Mouse (Mus musculus) adipocyte (in vitro differentiated cells): ENCODE results near the gene Cept1.

Experiments
- DNase-seq: peaks from one replicate; pipeline ENCODE4 v3.0.0-alpha.2; 2016; ENCODE audit warnings: low spot score

Cept1 gene

DNA sequence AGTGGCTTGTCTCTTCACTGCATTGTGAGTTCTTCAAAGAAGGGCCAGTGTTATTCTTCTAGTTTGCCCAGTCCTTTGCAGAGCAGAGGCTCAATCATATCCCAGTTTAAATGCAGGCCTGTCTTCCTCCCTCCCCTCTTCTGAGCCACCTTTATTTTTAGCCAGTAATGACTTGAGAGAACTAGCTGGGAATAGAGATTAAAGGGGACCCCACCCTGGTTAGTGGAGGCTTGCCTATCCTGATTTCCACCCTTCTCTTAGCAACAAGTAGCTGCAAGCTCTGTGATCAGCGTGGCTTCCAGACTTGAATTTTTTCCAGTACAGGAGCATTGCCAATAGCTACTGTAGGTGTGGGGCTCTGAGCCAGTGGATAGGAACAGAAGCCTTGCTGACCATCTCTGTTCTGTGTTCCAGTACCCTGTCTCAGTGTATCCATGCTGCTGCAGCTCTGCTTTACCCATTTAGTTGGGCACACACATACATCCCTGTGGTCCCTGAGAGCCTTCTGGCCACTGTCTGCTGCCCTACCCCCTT lies 53.1 kb downstream of the Cept1 start:
- peak; percentile 75 for DNase-seq

DNA sequence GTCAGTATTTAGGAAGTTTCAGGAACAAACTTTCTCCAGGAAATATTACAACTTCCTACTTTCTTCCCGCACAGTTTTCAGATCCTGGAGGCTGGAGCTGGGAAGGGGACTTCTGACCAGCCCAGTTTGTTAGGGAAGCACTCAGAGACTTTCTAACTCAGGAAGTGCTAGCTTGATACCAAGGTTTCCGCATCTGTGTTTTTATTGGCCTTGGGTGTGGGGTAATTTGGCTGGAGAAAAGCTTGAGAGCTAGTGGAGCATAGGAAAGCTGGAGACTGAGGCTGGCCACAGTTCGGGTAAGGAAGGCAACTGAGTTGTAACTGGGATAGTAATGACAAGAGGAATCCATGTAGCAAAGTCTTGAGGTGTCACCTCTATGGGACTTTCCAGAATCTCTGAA lies 53.7 kb downstream of the Cept1 start:
- peak; percentile 47 for DNase-seq

DNA sequence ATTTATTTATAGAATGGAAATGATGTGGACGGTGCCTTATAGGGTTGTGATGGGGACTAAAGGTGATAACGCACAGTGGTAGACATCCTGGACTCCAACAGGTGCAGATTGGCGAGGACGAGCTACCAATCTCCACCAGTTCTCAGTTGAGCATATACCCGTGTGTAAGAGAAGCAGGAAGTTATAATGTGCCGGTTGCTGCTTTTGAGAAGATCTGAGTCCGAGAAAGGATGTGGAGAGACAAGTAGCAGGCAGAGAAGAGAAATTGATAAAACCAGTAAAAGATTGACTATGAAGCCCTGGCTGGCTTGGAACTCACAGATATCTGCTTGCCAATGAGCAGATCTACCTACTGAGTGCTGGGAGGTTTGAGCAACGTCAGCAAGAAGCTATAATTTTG lies 54.4 kb downstream of the Cept1 start:
- no peak for DNase-seq

DNA sequence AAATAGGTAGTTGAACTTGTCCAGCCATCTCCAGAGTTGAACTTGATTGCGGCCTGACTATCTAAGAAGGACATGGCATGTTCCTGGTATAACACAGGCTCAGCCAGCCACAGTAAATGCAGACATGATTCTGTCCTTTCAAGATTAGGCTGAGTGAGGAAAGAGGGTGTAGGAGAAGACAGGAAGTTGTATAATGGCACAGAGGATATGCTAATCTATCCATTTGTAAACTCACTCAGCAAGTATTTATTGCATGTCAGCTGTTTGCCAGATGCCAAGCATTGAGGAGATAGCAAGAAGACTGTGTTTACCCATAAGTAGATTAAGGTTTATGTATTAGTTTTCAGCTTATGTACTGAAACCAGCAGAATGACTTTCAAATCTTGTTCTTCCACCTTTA lies 54.9 kb downstream of the Cept1 start:
- no peak for DNase-seq

DNA sequence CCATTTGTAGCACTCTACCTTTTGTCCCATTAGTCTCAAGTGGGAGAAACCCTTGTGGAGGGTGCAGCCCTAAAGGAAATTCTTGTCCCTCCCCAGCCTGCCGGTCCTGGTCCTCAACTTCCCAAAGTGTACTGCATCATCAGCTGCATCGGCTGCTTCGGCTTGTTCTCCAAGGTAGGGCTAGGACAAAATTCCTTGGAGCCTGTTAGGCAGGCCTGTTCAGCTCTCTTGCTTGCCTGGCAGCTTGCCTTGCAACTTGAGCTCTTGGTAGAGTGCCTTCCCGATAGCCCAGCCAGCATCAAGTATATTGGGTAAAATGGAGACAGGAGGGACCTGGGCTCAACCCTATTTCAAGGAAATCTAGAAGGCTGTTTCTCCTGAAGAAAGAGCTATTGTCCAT lies 57.4 kb downstream of the Cept1 start:
- peak; percentile 62 for DNase-seq

DNA sequence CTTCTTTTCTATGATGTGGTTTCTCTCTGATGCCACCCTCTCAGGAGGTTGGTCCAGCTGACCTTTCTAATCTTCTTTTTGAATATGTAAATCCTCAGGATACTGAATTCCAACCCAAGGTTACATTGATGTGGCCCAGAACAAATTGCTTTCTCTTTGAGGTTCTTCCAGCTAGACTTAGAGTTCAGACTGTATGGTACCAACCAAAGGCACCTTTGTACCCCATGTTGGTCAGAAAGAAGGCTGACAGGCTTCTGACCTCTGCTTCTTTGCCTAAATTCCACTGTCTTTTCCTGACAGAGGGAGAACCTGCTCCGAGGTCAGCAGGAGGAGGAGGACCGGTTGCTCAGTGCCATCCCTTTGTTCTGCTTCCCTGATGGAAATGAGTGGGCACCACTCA lies 60.1 kb downstream of the Cept1 start:
- no peak for DNase-seq

DNA sequence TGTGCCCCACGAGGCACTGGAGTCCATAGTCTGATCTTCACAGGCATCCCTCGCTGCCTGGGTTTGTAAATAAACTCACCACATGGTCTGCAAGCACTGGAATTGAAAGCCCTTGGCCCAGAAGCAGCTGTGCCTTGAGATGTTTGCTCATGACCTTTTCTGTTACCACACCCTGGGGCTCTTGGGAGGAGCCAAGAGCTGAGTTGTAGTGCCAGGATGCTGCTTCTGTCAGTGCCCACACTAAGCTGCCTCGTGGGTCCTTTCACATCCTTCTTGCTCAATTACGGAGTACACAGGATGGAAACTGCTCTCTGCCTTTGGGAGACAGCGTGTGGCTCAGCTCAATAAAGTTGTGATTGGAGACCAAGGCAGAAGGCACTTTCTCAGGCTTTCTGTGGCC lies 61.8 kb downstream of the Cept1 start:
- peak; percentile 92 for DNase-seq

DNA sequence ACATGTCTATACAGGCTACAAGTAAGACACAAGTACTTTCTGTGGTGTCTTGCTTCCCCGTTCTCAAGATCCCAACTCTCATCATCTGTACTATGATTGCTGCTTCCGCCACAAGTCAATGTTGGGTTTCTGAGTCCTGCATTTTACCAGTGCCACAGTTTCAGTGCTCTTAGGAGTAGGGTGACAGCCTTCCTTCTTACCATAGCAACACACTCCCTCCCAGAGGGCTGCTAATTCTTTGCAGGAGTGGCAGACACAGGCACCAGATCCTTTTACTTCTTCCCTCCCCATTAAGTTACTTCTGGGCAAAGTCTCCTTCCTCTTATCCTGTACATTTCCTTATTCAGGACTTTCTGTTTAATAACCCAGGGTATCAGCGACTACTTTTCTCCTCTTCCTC lies 62.7 kb downstream of the Cept1 start:
- peak; percentile 34 for DNase-seq

DNA sequence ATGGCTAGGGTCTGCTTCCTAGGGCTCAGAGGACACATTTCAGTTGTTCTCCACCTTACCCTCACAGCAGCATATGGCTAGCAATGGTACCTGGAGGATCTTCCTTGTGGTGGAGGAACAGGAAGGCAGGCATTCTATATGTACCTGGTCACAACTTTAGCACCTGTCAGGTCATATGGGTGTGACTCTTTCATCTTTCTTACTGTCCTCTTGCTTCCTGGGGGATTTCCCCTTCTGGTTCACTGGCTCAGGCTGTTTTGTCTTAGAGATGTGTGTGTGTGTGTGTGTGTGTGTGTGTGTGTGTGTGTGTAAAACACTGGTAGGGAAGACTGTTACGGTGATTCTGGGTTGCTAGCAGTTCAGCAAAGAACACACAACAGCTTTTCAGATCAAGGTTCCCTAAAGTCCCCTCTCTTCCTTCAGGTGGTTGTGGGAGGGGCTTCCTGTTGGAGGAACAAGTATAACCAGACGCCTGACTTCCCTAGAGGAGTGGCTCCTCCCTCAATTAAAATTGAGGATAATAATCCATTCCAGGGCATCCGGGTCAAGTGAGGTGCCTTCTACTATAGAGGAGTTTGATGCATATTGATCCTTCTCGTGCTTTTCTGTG lies 63.7 kb downstream of the Cept1 start:
- no peak for DNase-seq

DNA sequence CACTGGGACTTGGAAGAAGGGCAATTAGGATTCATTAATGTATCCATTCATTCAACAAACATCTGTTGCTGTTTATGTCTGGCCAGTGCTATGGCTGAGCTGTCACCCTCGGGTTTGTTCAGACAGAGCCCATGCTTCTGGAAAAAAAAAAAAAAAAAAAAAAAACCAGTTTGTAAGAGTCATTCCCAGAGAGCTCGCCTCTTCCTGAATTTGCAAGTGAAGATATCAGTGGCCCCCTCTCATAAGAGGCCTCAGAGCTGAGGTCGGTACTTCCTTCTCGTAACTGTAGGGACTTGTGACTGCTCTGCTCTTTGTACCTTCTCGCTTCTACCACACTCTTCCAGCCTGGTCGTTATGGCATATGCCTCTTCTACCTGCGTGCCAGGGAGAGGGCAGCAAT lies 64.3 kb downstream of the Cept1 start:
- no peak for DNase-seq

DNA sequence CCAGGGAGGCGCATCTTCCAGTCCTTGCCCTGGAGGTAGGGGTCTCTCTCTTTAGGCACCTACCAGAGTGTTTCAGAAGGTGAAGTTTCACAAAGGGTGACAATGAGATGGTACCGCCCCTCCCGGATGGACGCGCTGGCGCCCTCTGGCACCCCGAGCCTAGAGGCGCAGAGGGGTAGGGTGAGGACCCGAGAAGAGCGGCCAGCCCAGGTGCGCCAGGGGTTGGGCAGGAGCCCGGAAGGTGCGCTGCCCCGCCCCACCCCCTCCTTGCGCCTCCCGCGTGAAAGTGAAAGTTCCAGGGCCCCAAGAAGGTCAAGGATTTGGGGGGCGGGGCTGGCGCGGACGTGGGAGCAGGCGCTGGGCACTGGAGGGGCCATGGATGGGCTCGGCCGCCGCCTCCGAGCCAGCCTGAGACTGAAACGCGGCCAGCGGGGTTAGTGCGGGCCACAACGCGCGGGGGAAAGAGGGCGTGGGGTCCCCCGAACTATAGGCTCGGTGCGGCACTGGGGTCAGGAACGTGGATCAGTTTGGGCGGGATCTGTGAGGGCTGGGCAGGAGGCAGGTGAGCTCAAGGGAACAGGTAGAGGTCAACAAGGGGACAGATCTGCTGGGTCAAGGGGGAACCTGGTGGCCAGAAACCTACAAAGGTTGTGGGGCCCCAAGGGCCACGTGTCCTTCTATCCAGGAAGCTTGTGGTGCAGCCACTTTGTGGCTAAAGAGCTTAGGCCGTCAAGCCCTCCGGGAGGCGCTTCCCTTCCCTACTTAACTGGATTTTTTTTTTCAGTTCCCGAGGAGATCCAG lies 65.1 kb downstream of the Cept1 start, which contains the start of gene Dennd2d:
TSS of gene Dennd2d (plus strand) at position 125 of the 801 bp plus-strand sequence.
- no peak for DNase-seq

DNA sequence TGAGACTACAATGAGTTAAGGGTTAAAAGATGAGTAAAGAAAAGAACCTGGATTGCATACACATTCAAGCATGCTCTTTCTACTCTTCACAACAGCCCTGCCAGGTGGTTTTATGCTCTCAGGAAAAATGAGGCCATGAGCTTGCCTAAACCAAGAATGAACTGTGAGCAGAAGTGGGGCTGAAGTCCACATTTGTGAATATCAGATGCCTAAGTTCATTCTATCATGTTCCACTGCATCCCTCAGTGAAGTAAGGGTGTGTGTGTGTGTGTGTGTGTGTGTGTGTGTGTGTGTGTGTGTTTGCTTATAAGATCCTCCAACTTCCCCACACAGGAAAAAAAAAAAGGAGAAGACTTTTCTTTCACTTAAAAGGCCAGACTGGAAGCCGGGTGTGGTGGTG lies 70.7 kb downstream of the Cept1 start:
- DNase-seq, result no peak

DNA sequence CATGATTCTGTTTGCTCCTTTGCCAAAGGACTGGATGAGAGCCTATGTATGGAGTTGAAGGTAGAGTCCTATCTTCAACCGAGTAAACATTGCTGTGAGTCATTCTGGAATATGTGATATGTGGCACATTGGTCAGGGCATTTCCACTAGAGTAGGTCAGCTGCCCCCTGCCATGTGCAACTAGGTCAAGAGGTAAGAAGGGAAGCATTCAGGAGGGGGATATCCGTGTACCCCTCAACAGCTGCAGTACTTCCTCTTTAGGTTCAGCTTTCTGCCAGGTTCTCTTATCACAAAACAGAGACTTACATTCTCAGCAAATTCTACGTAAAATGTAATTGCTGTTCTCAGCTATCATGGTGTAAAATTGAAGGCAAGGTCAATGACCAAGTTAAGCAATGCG lies 73.4 kb downstream of the Cept1 start:
- no peak for DNase-seq

DNA sequence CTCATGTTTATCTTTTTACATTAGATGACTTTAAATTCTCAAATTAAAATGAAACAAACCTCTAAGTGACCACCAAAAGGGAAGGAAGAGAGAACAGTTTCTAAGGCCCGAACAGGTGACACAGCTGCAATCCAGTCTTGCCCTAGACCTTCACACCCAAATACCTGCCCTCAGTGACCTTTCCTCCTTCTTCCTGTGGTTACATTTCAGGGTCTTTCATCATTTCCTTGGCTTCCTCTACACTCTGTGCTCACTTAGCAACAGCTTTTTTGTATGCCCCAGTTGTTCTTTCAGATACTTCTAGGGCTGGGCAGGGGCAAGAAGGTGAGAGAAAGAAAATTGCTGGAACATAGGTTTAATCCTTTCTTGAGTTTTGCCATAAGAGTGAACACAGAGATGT lies 82.9 kb downstream of the Cept1 start:
- no peak for DNase-seq

DNA sequence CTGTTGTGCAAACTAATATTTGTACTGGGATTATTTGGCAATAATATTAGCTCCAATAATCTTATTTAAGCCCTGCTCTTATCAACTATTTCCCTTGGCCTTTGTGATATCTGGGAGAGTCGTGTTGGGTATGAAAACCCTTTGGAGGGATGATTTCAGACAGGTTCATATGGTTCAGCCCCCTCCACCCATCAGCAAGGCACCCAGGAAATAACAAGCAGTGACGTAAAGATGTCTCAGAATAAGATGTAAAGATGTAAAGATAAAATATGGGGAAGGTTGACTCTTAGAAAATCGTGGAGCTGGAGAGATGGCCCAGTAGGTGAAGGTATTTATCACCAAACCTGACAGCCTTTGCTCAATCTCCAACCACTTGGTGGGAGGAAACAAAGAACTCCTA lies 85.1 kb downstream of the Cept1 start:
- DNase-seq, result no peak

DNA sequence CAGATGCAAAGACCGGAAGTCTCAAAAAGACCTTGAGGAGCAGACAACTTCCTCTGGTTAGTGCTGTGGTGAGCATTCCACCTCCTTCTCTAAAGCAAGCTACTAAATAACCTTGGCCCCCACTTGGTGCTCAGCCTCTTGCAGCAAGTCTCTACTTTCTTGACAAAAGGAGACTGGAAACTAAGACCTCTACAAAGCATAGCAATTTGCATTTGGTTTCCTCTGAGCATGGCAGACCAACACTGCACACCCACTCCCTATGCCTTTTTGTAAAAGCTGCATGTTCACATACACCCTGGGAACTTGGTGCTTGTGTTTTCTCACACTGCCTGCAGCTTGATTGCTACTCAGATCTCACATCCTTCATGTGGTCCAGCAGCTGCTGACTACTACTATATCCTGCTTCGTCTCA lies 85.5 kb downstream of the Cept1 start:
- no peak for DNase-seq

DNA sequence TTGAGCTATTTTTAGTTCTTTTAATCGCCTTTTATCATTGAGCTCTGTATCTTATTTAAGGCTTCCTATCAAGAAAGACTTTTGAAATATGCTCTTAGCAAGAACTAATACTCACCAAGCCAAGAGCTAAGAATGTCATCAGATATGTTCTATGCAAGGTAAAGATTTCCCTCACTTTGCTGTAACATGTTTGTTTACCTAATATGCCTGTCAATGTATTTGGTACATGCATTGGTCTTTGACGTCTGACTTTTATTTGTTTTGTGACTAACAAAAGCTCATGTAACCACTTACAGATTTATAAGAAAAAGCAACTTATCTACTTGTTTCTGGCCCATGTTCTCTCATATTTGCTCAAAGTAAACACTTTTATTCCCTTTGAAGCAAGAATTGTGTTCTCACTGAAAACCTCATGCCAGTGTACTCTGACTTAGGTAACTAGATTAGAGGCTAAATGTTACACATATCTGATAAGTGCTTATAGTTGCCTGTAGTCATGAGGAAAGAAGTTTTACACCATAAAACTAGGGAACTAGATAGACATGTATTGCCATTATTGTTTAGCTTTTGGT lies 90.2 kb downstream of the Cept1 start:
- DNase-seq, result no peak

DNA sequence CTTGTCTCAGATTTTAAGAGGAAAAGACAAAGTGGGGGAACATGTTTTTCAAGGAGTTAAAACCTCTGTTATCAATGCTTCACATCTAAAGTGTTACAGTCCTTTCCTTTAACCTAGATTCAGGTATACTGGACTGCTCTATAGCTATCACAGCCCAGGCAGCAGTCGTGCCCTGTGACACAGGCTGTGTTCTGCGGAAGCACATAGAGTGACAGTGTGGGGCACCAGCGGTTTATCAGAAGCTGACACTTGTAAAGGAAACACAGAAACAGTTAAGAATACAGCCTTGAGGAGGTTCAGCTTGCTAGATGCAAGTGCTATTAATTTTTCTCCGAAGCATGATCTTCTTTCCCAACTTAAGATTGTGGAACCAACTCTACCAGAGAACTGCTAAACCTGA lies 95.0 kb downstream of the Cept1 start:
- DNase-seq, result no peak
